Mouse (Mus musculus): ENCODE measurements around the gene Lrrn2. TPM values are rescaled to one million over a fixed set of nuclear protein-coding genes. Genes with fewer than 3 reads are reported as not detected.

Lrrn2 gene
- not detected for polyA plus RNA-seq (2021)

GRCm38 (mm10) chr1:132880161-132881005, at the start of gene Lrrn2:
Gene Lrrn2 (plus strand): TSS chr1:132880273.
- POLR2A ChIA-PET: no interaction called here
- TF ChIP-seq CTCF (IDR thresholded peaks at IDR 0.05): no peak
- CTCF ChIA-PET: no interaction called here
- ATAC-seq: no peak
- peaks cover 91% of the 10 kb centered on the region for H3K27me3 ChIP-seq
- in situ Hi-C loops (cut with MboI; ENCODE audit: low pct_unique_long_range_greater_than_20kb): no loop called here
- no peak for DNase-seq (ENCODE audit: low read depth, low spot score)

GRCm38 (mm10) chr1:132831963-132832362, 48.1 kb upstream of the Lrrn2 start:
- peaks cover 27% of the 10 kb centered on the region for H3K27me3 ChIP-seq
- no peak for TF ChIP-seq CTCF (IDR thresholded peaks at IDR 0.05)
- CTCF ChIA-PET: no interaction called here
- in situ Hi-C loops (cut with MboI; ENCODE audit: low pct_unique_long_range_greater_than_20kb): no loop called here
- DNase-seq (ENCODE audit: low read depth, low spot score) (no peak), ATAC-seq (no peak)
- POLR2A ChIA-PET: no interaction called here

- POLR2A ChIA-PET: no interaction called here
- H3K27me3 ChIP-seq: peaks cover 29% of the 10 kb centered on the region
- DNase-seq (ENCODE audit: low read depth, low spot score) (no peak), ATAC-seq (no peak)
- TF ChIP-seq CTCF (IDR thresholded peaks at IDR 0.05): no peak
- in situ Hi-C loops (cut with MboI; ENCODE audit: low pct_unique_long_range_greater_than_20kb): no loop called here
- CTCF ChIA-PET: no interaction called here
Observed at GRCm38 (mm10) chr1:132834037-132834436, 46.0 kb upstream of the Lrrn2 start.

- in situ Hi-C loops (cut with MboI; ENCODE audit: low pct_unique_long_range_greater_than_20kb): no loop called here
- ChIA-PET POLR2A (no interaction called here), CTCF (no interaction called here)
- ATAC-seq (no peak), DNase-seq (ENCODE audit: low read depth, low spot score) (no peak)
- TF ChIP-seq CTCF (IDR thresholded peaks at IDR 0.05): no peak
- H3K27me3 ChIP-seq: peaks cover 30% of the 10 kb centered on the region
Observed at GRCm38 (mm10) chr1:132836895-132837294, 43.2 kb upstream of the Lrrn2 start.

GRCm38 (mm10) chr1:132837691-132838090, 42.4 kb upstream of the Lrrn2 start:
- DNase-seq (ENCODE audit: low read depth, low spot score): no peak
- H3K27me3 ChIP-seq: peaks cover 24% of the 10 kb centered on the region
- ChIA-PET POLR2A (no interaction called here), CTCF (no interaction called here)
- no peak for ATAC-seq
- in situ Hi-C loops (cut with MboI; ENCODE audit: low pct_unique_long_range_greater_than_20kb): no loop called here
- TF ChIP-seq CTCF (IDR thresholded peaks at IDR 0.05): no peak

GRCm38 (mm10) chr1:132838371-132838770, 41.7 kb upstream of the Lrrn2 start:
- no peak for DNase-seq (ENCODE audit: low read depth, low spot score)
- POLR2A ChIA-PET: no interaction called here
- in situ Hi-C loops (cut with MboI; ENCODE audit: low pct_unique_long_range_greater_than_20kb): no loop called here
- no peak for ATAC-seq
- TF ChIP-seq CTCF (IDR thresholded peaks at IDR 0.05): no peak
- CTCF ChIA-PET: no interaction called here
- H3K27me3 ChIP-seq: peaks cover 24% of the 10 kb centered on the region

- no peak for TF ChIP-seq CTCF (IDR thresholded peaks at IDR 0.05)
- DNase-seq (ENCODE audit: low read depth, low spot score) (no peak), ATAC-seq (no peak)
- H3K27me3 ChIP-seq: peaks cover 16% of the 10 kb centered on the region
- in situ Hi-C loops (cut with MboI; ENCODE audit: low pct_unique_long_range_greater_than_20kb): no loop called here
- CTCF ChIA-PET: no interaction called here
- POLR2A ChIA-PET: no interaction called here
Observed at GRCm38 (mm10) chr1:132843612-132844011, 36.5 kb upstream of the Lrrn2 start.

- DNase-seq (ENCODE audit: low read depth, low spot score) (no peak), ATAC-seq (no peak)
- in situ Hi-C loops (cut with MboI; ENCODE audit: low pct_unique_long_range_greater_than_20kb): no loop called here
- no peak for TF ChIP-seq CTCF (IDR thresholded peaks at IDR 0.05)
- ChIA-PET POLR2A (no interaction called here), CTCF (no interaction called here)
- H3K27me3 ChIP-seq: peaks cover 16% of the 10 kb centered on the region
Observed at GRCm38 (mm10) chr1:132844088-132844804, 35.8 kb upstream of the Lrrn2 start.

GRCm38 (mm10) chr1:132845766-132846165, 34.3 kb upstream of the Lrrn2 start:
- CTCF ChIA-PET: no interaction called here

GRCm38 (mm10) chr1:132850809-132851208, 29.3 kb upstream of the Lrrn2 start:
- no peak for TF ChIP-seq CTCF (IDR thresholded peaks at IDR 0.05)
- ATAC-seq (no peak), DNase-seq (ENCODE audit: low read depth, low spot score) (no peak)
- POLR2A ChIA-PET: no interaction called here
- peaks cover 32% of the 10 kb centered on the region for H3K27me3 ChIP-seq
- in situ Hi-C loops (cut with MboI; ENCODE audit: low pct_unique_long_range_greater_than_20kb): no loop called here
- CTCF ChIA-PET: no interaction called here

More at GRCm38 (mm10) chr1:132845766-132846165, 34.3 kb upstream of the Lrrn2 start:
- POLR2A ChIA-PET: interaction anchor here (0.8 kb wide), 1 partner anchor 10 kb away, joined by 3 read pairs; no protein-coding TSS in a partner anchor
- peaks cover 6% of the 10 kb centered on the region for H3K27me3 ChIP-seq
- no peak for DNase-seq (ENCODE audit: low read depth, low spot score)
- in situ Hi-C loops (cut with MboI; ENCODE audit: low pct_unique_long_range_greater_than_20kb): no loop called here
- ATAC-seq: no peak
- no peak for TF ChIP-seq CTCF (IDR thresholded peaks at IDR 0.05)

GRCm38 (mm10) chr1:132851296-132851695, 28.8 kb upstream of the Lrrn2 start:
- in situ Hi-C loops (cut with MboI; ENCODE audit: low pct_unique_long_range_greater_than_20kb): no loop called here
- DNase-seq (ENCODE audit: low read depth, low spot score): no peak

More at GRCm38 (mm10) chr1:132851296-132851695, 28.8 kb upstream of the Lrrn2 start:
- no peak for TF ChIP-seq CTCF (IDR thresholded peaks at IDR 0.05)
- ATAC-seq: no peak
- ChIA-PET POLR2A (no interaction called here), CTCF (no interaction called here)
- H3K27me3 ChIP-seq: peaks cover 37% of the 10 kb centered on the region

All from Patski (cell line).